Mouse (Mus musculus): ENCODE measurements at regions not wholly inside any gene's neighbourhood (a gene's known extent, or its start where the extent isn't known, plus 50 kb on each side); places are given as distances from the start of the nearest gene placed in this dataset.

GRCm38 (mm10) chr2:148237121-148237520, 158.0 kb upstream of the Sstr4 start:
- H3K27me3 ChIP-seq = no peaks in the 10 kb centered on the region
- no peaks in the 10 kb centered on the region for H3K36me3 ChIP-seq (ENCODE audit: poor library complexity, severe bottlenecking)
- WGBS = 85% methylated on average over 4 of the region's 4 CpGs
- H3K9ac ChIP-seq = no peak overlapping the region
- H3K4me1 ChIP-seq = peaks cover 2% of the 10 kb centered on the region
- no peak for ATAC-seq
- no peaks in the 10 kb centered on the region for H3K9me3 ChIP-seq (replicated peaks)
- no peak overlapping the region for H3K27ac ChIP-seq
- H3K4me2 ChIP-seq = no peak overlapping the region
- H3K4me3 ChIP-seq = no peak overlapping the region

- no peaks in the 10 kb centered on the region for H3K36me3 ChIP-seq (ENCODE audit: poor library complexity, severe bottlenecking)
- no peak for ATAC-seq
- 65% methylated on average over 3 of the region's 3 CpGs for WGBS
- H3K9ac ChIP-seq = no peak overlapping the region
- no peaks in the 10 kb centered on the region for H3K9me3 ChIP-seq (replicated peaks)
- H3K4me1 ChIP-seq = peaks cover 6% of the 10 kb centered on the region
- H3K27ac ChIP-seq = no peak overlapping the region
- H3K4me3 ChIP-seq = no peak overlapping the region
- H3K27me3 ChIP-seq = no peaks in the 10 kb centered on the region
- H3K4me2 ChIP-seq = no peak overlapping the region
Measured at GRCm38 (mm10) chr2:148239046-148239445, 156.1 kb upstream of the Sstr4 start.

- 33% methylated on average over 4 of the region's 4 CpGs for WGBS
- Histone ChIP-seq H3K4me3 (no peak overlapping the region), H3K4me2 (no peak overlapping the region), H3K27me3 (no peaks in the 10 kb centered on the region), H3K4me1 (peaks cover 6% of the 10 kb centered on the region), H3K27ac (no peak overlapping the region), H3K9ac (no peak overlapping the region), H3K36me3 (ENCODE audit: poor library complexity, severe bottlenecking) (no peaks in the 10 kb centered on the region), H3K9me3 (replicated peaks) (no peaks in the 10 kb centered on the region)
- ATAC-seq = peak; percentile 69; the same call in 1 of the 2 replicates
Measured at GRCm38 (mm10) chr2:148242242-148242641, 152.9 kb upstream of the Sstr4 start.

- H3K9ac ChIP-seq = no peak overlapping the region
- WGBS = 83% methylated on average over 2 of the region's 2 CpGs
Measured at GRCm38 (mm10) chr2:148245575-148245974, 149.6 kb upstream of the Sstr4 start.

GRCm38 (mm10) chr2:148250902-148251301, 144.2 kb upstream of the Sstr4 start:
- H3K9ac ChIP-seq = no peak overlapping the region
- no peak overlapping the region for H3K4me2 ChIP-seq
- H3K9me3 ChIP-seq (replicated peaks) = no peaks in the 10 kb centered on the region
- no peaks in the 10 kb centered on the region for H3K4me1 ChIP-seq
- 93% methylated on average over 1 of the region's 1 CpGs for WGBS
- no peak overlapping the region for H3K4me3 ChIP-seq
- no peak for ATAC-seq
- H3K27ac ChIP-seq = no peak overlapping the region
- no peaks in the 10 kb centered on the region for H3K27me3 ChIP-seq
- H3K36me3 ChIP-seq (ENCODE audit: poor library complexity, severe bottlenecking) = no peaks in the 10 kb centered on the region

More at GRCm38 (mm10) chr2:148245575-148245974, 149.6 kb upstream of the Sstr4 start:
- Histone ChIP-seq H3K27ac (no peak overlapping the region), H3K27me3 (no peaks in the 10 kb centered on the region), H3K4me1 (peaks cover 6% of the 10 kb centered on the region), H3K36me3 (ENCODE audit: poor library complexity, severe bottlenecking) (no peaks in the 10 kb centered on the region), H3K4me2 (no peak overlapping the region), H3K4me3 (no peak overlapping the region), H3K9me3 (replicated peaks) (no peaks in the 10 kb centered on the region)
- ATAC-seq = no peak

- no peak overlapping the region for H3K9ac ChIP-seq
- no peaks in the 10 kb centered on the region for H3K4me1 ChIP-seq
- no peaks in the 10 kb centered on the region for H3K36me3 ChIP-seq (ENCODE audit: poor library complexity, severe bottlenecking)
- no peaks in the 10 kb centered on the region for H3K27me3 ChIP-seq
- H3K9me3 ChIP-seq (replicated peaks) = no peaks in the 10 kb centered on the region
- no peak for ATAC-seq
- H3K4me2 ChIP-seq = no peak overlapping the region
- H3K27ac ChIP-seq = no peak overlapping the region
- no peak overlapping the region for H3K4me3 ChIP-seq
Measured at GRCm38 (mm10) chr2:148255662-148256061, 139.5 kb upstream of the Sstr4 start.

- H3K9me3 ChIP-seq (replicated peaks) = no peaks in the 10 kb centered on the region
- peak; percentile 83 for ATAC-seq
Measured at GRCm38 (mm10) chr2:148264111-148264730, 130.9 kb upstream of the Sstr4 start.

GRCm38 (mm10) chr2:148279200-148279599, 115.9 kb upstream of the Sstr4 start:
- no peak for ATAC-seq
- H3K9ac ChIP-seq = no peak overlapping the region
- H3K36me3 ChIP-seq (ENCODE audit: poor library complexity, severe bottlenecking) = no peaks in the 10 kb centered on the region
- no peak overlapping the region for H3K27ac ChIP-seq
- no peaks in the 10 kb centered on the region for H3K9me3 ChIP-seq (replicated peaks)
- no peak overlapping the region for H3K4me2 ChIP-seq
- no peaks in the 10 kb centered on the region for H3K4me1 ChIP-seq
- H3K27me3 ChIP-seq = no peaks in the 10 kb centered on the region
- no peak overlapping the region for H3K4me3 ChIP-seq
- WGBS = 89% methylated on average over 3 of the region's 3 CpGs

More at GRCm38 (mm10) chr2:148264111-148264730, 130.9 kb upstream of the Sstr4 start:
- no peaks in the 10 kb centered on the region for H3K4me1 ChIP-seq
- H3K36me3 ChIP-seq (ENCODE audit: poor library complexity, severe bottlenecking) = no peaks in the 10 kb centered on the region
- H3K27me3 ChIP-seq = no peaks in the 10 kb centered on the region
- H3K27ac ChIP-seq = no peak overlapping the region
- no peak overlapping the region for H3K4me2 ChIP-seq
- no peak overlapping the region for H3K4me3 ChIP-seq
- H3K9ac ChIP-seq = no peak overlapping the region
- WGBS = 49% methylated on average over 3 of the region's 3 CpGs

GRCm38 (mm10) chr2:148290326-148290725, 104.8 kb upstream of the Sstr4 start:
- WGBS = 85% methylated on average over 3 of the region's 3 CpGs
- no peak overlapping the region for H3K9ac ChIP-seq
- no peak for ATAC-seq

GRCm38 (mm10) chr2:148292442-148292841, 102.7 kb upstream of the Sstr4 start:
- no peak overlapping the region for H3K4me2 ChIP-seq
- no peak for ATAC-seq
- H3K27ac ChIP-seq = no peak overlapping the region
- WGBS = 92% methylated on average over 5 of the region's 5 CpGs
- H3K36me3 ChIP-seq (ENCODE audit: poor library complexity, severe bottlenecking) = no peaks in the 10 kb centered on the region
- H3K27me3 ChIP-seq = no peaks in the 10 kb centered on the region
- no peaks in the 10 kb centered on the region for H3K4me1 ChIP-seq
- H3K9me3 ChIP-seq (replicated peaks) = no peaks in the 10 kb centered on the region
- no peak overlapping the region for H3K9ac ChIP-seq
- no peak overlapping the region for H3K4me3 ChIP-seq

More at GRCm38 (mm10) chr2:148290326-148290725, 104.8 kb upstream of the Sstr4 start:
- Histone ChIP-seq H3K27me3 (no peaks in the 10 kb centered on the region), H3K4me1 (no peaks in the 10 kb centered on the region), H3K9me3 (replicated peaks) (no peaks in the 10 kb centered on the region), H3K4me2 (no peak overlapping the region), H3K4me3 (no peak overlapping the region), H3K27ac (no peak overlapping the region), H3K36me3 (ENCODE audit: poor library complexity, severe bottlenecking) (no peaks in the 10 kb centered on the region)

GRCm38 (mm10) chr2:148292895-148293294, 102.2 kb upstream of the Sstr4 start:
- Histone ChIP-seq H3K27ac (no peak overlapping the region), H3K4me3 (no peak overlapping the region), H3K4me1 (no peaks in the 10 kb centered on the region), H3K4me2 (no peak overlapping the region), H3K36me3 (ENCODE audit: poor library complexity, severe bottlenecking) (no peaks in the 10 kb centered on the region), H3K27me3 (no peaks in the 10 kb centered on the region), H3K9me3 (replicated peaks) (no peaks in the 10 kb centered on the region), H3K9ac (no peak overlapping the region)
- 71% methylated on average over 2 of the region's 2 CpGs for WGBS
- peak; percentile 51; the same call in 1 of the 2 replicates for ATAC-seq

GRCm38 (mm10) chr2:148300879-148301278, 94.3 kb upstream of the Sstr4 start:
- no peaks in the 10 kb centered on the region for H3K27me3 ChIP-seq
- no peaks in the 10 kb centered on the region for H3K4me1 ChIP-seq
- H3K9me3 ChIP-seq (replicated peaks) = no peaks in the 10 kb centered on the region
- no peak for ATAC-seq
- no peak overlapping the region for H3K4me3 ChIP-seq
- no peak overlapping the region for H3K4me2 ChIP-seq
- H3K36me3 ChIP-seq (ENCODE audit: poor library complexity, severe bottlenecking) = no peaks in the 10 kb centered on the region
- no peak overlapping the region for H3K9ac ChIP-seq
- no peak overlapping the region for H3K27ac ChIP-seq
- WGBS = 77% methylated on average over 2 of the region's 2 CpGs

GRCm38 (mm10) chr2:148312255-148312654, 82.9 kb upstream of the Sstr4 start:
- H3K9ac ChIP-seq = no peak overlapping the region
- H3K4me3 ChIP-seq = no peak overlapping the region
- ATAC-seq = no peak
- no peaks in the 10 kb centered on the region for H3K27me3 ChIP-seq
- H3K4me2 ChIP-seq = no peak overlapping the region
- 87% methylated on average over 2 of the region's 2 CpGs for WGBS
- H3K9me3 ChIP-seq (replicated peaks) = no peaks in the 10 kb centered on the region
- no peak overlapping the region for H3K27ac ChIP-seq
- H3K4me1 ChIP-seq = no peaks in the 10 kb centered on the region
- no peaks in the 10 kb centered on the region for H3K36me3 ChIP-seq (ENCODE audit: poor library complexity, severe bottlenecking)
